In the genomic region with DNA sequence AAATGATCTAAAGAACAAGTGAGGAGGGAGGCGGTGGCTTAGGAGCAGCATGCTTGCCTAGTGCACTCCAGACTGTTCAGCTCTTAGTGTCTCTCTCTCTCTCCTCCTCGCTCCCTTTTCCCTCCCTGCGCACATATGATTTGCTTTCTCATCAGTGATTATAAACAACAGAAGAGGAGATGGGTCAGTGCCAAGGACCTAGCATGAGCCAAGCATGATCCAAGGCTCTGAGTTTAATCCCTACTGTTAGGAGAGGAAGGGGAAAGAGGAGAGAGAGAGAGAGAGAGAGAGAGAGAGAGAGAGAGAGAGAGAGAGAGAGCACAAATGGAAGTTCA, we compare ENCODE assay signal across 20 mouse cellular contexts. TPM values are rescaled to one million over a fixed set of nuclear protein-coding genes. Genes with fewer than 3 reads are reported as not detected.
DNase-seq lines count a peak whose midpoint lies in the region; ATAC-seq and TF ChIP-seq lines count a peak whose summit lies in the region.
"Had no signal": no experiment of that assay in that cellular context is flagged by ENCODE, and none has a peak within 500 bp of the region (broad histone marks: within the 10 kb centered on the region; RNA-seq: fewer than 3 reads in every experiment).

No protein-coding gene starts in this region.

- intact Hi-C loops in left cerebral cortex, postnatal 4 days (cut with DNase I), result no loop called here
- intact Hi-C loops in left cerebral cortex, postnatal 36 days (cut with DNase I), result no loop called here

- no peaks in the 10 kb centered on the region for H3K27me3 ChIP-seq in forebrain, embryonic 14.5 days (replicated peaks; ENCODE audit: control insufficient read depth, insufficient read depth, low read length)
- no peaks in the 10 kb centered on the region for H3K27me3 ChIP-seq in forebrain, embryonic 10.5 days (ENCODE audit: poor library complexity, severe bottlenecking)
- no peaks in the 10 kb centered on the region for H3K27me3 ChIP-seq in midbrain, postnatal 0 days (ENCODE audit: insufficient read depth, low read length)
- no peaks in the 10 kb centered on the region for H3K27me3 ChIP-seq in midbrain, embryonic 14.5 days (ENCODE audit: control insufficient read depth, insufficient read depth, low read length)
- H3K27me3 ChIP-seq: heart, embryonic 12.5 days; limb, embryonic 12.5 days had no signal

- 0 out of 2 replicates have a peak, but pooled peaks cover 2% of the 10 kb centered on the region for H3K4me1 ChIP-seq in forebrain, embryonic 14.5 days (ENCODE audit: control insufficient read depth, insufficient read depth, low read length)
- peaks cover 8% of the 10 kb centered on the region; the same call in 1 of the 2 replicates for H3K4me1 ChIP-seq in forebrain, embryonic 10.5 days
- no peaks in the 10 kb centered on the region for H3K4me1 ChIP-seq in midbrain, postnatal 0 days (ENCODE audit: insufficient read depth, low read length)
- H3K4me1 ChIP-seq in midbrain, embryonic 14.5 days (ENCODE audit: control insufficient read depth, insufficient read depth, low read length), result no peaks in the 10 kb centered on the region
- H3K4me1 ChIP-seq: heart, embryonic 12.5 days had no signal

- H3K27ac ChIP-seq in forebrain, embryonic 14.5 days (ENCODE audit: low read depth, low read length), result peak overlapping the region; percentile 45; the same call in 1 of the 2 replicates
- H3K27ac ChIP-seq in forebrain, embryonic 10.5 days, result no peak overlapping the region
- no peak overlapping the region for H3K27ac ChIP-seq in midbrain, postnatal 0 days (ENCODE audit: low read depth, low read length)
- H3K27ac ChIP-seq in midbrain, embryonic 14.5 days (replicated peaks; ENCODE audit: low read depth, low read length), result no peak overlapping the region
- H3K27ac ChIP-seq: layer of hippocampus, adult 2 months; limb, embryonic 12.5 days; liver, embryonic 14.5 days had no signal

- WGBS in forebrain, embryonic 14.5 days, result 26% methylated on average over 3 of the region's 3 CpGs
- WGBS in forebrain, embryonic 10.5 days, result 80% methylated on average over 3 of the region's 3 CpGs
- 75% methylated on average over 3 of the region's 3 CpGs for WGBS in midbrain, postnatal 0 days
- 82% methylated on average over 3 of the region's 3 CpGs for WGBS in midbrain, embryonic 14.5 days

- no peak overlapping the region for H3K4me3 ChIP-seq in forebrain, embryonic 14.5 days (ENCODE audit: low read depth, low read length)
- no peak overlapping the region for H3K4me3 ChIP-seq in forebrain, embryonic 10.5 days
- H3K4me3 ChIP-seq in midbrain, postnatal 0 days (ENCODE audit: low read depth, low read length), result no peak overlapping the region
- no peak overlapping the region for H3K4me3 ChIP-seq in midbrain, embryonic 14.5 days (replicated peaks; ENCODE audit: low read depth, low read length)
- H3K4me3 ChIP-seq: heart, embryonic 12.5 days; layer of hippocampus, adult 2 months; limb, embryonic 12.5 days had no signal

- peak; percentile 88 for DNase-seq in forebrain, embryonic 14.5 days (ENCODE audit: low spot score)
- no peak for DNase-seq in forebrain, embryonic 10.5 days (ENCODE audit: extremely low spot score, low spot score)
- DNase-seq in left cerebral cortex, postnatal 4 days, result peak; percentile 56
- DNase-seq in left cerebral cortex, postnatal 36 days (ENCODE audit: low spot score in 2 of 2), result no peak
- peak; percentile 71 for DNase-seq in midbrain, postnatal 0 days (ENCODE audit: low spot score)
- no peak for DNase-seq in midbrain, embryonic 14.5 days
- no peak for DNase-seq in gastrocnemius, postnatal 25 days
- DNase-seq: adrenal gland, adult 2 months; cerebellum, postnatal 25 days; gastrocnemius, postnatal 36 days; kidney, adult 11 months; kidney, postnatal 10 days; spleen, adult 18-20 months; thymus, postnatal 14 days had no signal

- no peaks in the 10 kb centered on the region for H3K36me3 ChIP-seq in forebrain, embryonic 14.5 days (ENCODE audit: control insufficient read depth, insufficient read depth, low read length)
- H3K36me3 ChIP-seq in forebrain, embryonic 10.5 days (replicated peaks), result no peaks in the 10 kb centered on the region
- H3K36me3 ChIP-seq in midbrain, postnatal 0 days (ENCODE audit: insufficient read depth, low read length), result no peaks in the 10 kb centered on the region
- no peaks in the 10 kb centered on the region for H3K36me3 ChIP-seq in midbrain, embryonic 14.5 days (ENCODE audit: control insufficient read depth, insufficient read depth, low read length)
- H3K36me3 ChIP-seq: heart, embryonic 12.5 days; limb, embryonic 12.5 days had no signal

- no peak overlapping the region for H3K4me2 ChIP-seq in forebrain, embryonic 14.5 days (ENCODE audit: low read length)
- no peak overlapping the region for H3K4me2 ChIP-seq in midbrain, postnatal 0 days (ENCODE audit: low read depth, low read length, poor library complexity, severe bottlenecking)
- no peak overlapping the region for H3K4me2 ChIP-seq in midbrain, embryonic 14.5 days (ENCODE audit: low read length)
- H3K4me2 ChIP-seq: heart, embryonic 12.5 days; limb, embryonic 12.5 days had no signal

- H3K9me3 ChIP-seq in forebrain, embryonic 14.5 days (replicated peaks; ENCODE audit: control insufficient read depth, low read length), result no peaks in the 10 kb centered on the region
- H3K9me3 ChIP-seq in forebrain, embryonic 10.5 days, result no peaks in the 10 kb centered on the region
- H3K9me3 ChIP-seq in midbrain, postnatal 0 days (ENCODE audit: low read length), result no peaks in the 10 kb centered on the region
- no peaks in the 10 kb centered on the region for H3K9me3 ChIP-seq in midbrain, embryonic 14.5 days (ENCODE audit: control insufficient read depth, low read length)
- H3K9me3 ChIP-seq: heart, embryonic 12.5 days; limb, embryonic 12.5 days had no signal

- no peak for TF ChIP-seq CTCF in midbrain, postnatal 0 days (IDR thresholded peaks at IDR 0.05)

- ATAC-seq in forebrain, embryonic 14.5 days, result peak; percentile 87
- ATAC-seq in midbrain, postnatal 0 days (ENCODE audit: low FRiP score), result no peak
- ATAC-seq in midbrain, embryonic 14.5 days (ENCODE audit: low FRiP score, low TSS enrichment), result no peak

- no peak overlapping the region for H3K9ac ChIP-seq in forebrain, embryonic 14.5 days (ENCODE audit: low read length)
- no peak overlapping the region for H3K9ac ChIP-seq in midbrain, postnatal 0 days (replicated peaks; ENCODE audit: low read length, poor library complexity, severe bottlenecking)
- no peak overlapping the region for H3K9ac ChIP-seq in midbrain, embryonic 14.5 days (replicated peaks; ENCODE audit: low read length)
- H3K9ac ChIP-seq: heart, embryonic 12.5 days; limb, embryonic 12.5 days; liver, embryonic 14.5 days had no signal

RNA-seq across cellular contexts. Expression of a gene that starts 8.9 kb away (rescaled TPM):
- 3.7 and 4.5 TPM in 2 replicates for polyA plus RNA-seq in forebrain, embryonic 14.5 days (2014; fragmentation: Nextera tagmentation; extraction: Ambion mirVana)
- 0.06 TPM in 1 of 2 replicates, not detected in the other for polyA plus RNA-seq in forebrain, embryonic 10.5 days (2016; fragmentation: Nextera tagmentation; extraction: Ambion mirVana)
- 1 to 10 TPM in 1 of 2 experiments, under 1 TPM in 1; 0.74 to 1.3 TPM for total RNA-seq in left cerebral cortex, postnatal 4 days (2021)
- under 1 TPM; 0.32 to 0.41 TPM for total RNA-seq in left cerebral cortex, postnatal 36 days (2021)
- 1.2 and 3.9 TPM in 2 replicates for total RNA-seq in midbrain, postnatal 0 days (2014; rRNA removed)
- 0.49 and 0.56 TPM in 2 replicates for polyA plus RNA-seq in midbrain, postnatal 0 days (2015; fragmentation: Nextera tagmentation; extraction: Ambion mirVana)
- polyA plus RNA-seq in midbrain, embryonic 14.5 days (2014; fragmentation: Nextera tagmentation; extraction: Ambion mirVana), result 1.00 and 1.0 TPM in 2 replicates
- total RNA-seq in gastrocnemius, postnatal 25 days (2021), result not detected
- total RNA-seq: gastrocnemius, postnatal 36 days; heart, postnatal 25 days; megakaryocyte, adult 5-6 weeks had no signal
- polyA plus RNA-seq: liver, embryonic 14.5 days had no signal

Comparison
In these comparisons a context has a peak if more than half of its experiments do, and no peak if none do; other contexts are left out.
1. DNase-seq: peak in forebrain, embryonic 14.5 days (single experiment), left cerebral cortex, postnatal 4 days (single experiment) and midbrain, postnatal 0 days (single experiment); none in forebrain, embryonic 10.5 days (single experiment), left cerebral cortex, postnatal 36 days (0 of 2), midbrain, embryonic 14.5 days (single experiment) and gastrocnemius, postnatal 25 days (single experiment).